Mouse (Mus musculus) limb, embryonic 11.5 days (tissue): ENCODE results near the gene Irf1. TPM values are rescaled to one million over a fixed set of nuclear protein-coding genes. Genes with fewer than 3 reads are reported as not detected.

Experiments used
- ATAC-seq: fragments of 200-750 bp; cut with Nextera tagmentation; 2 replicates; pipeline ENCODE4 v1.8.0; 2017; ENCODE audit warnings: low read depth; ENCODE audit not compliant: insufficient number of reproducible peaks, low FRiP score, low TSS enrichment
- DNase-seq: peaks from one replicate; pipeline ENCODE4 v3.0.0-alpha.2; 2015; ENCODE audit warnings: low spot score
- H3K27ac ChIP-seq: fragments of 300-500 bp; sonication (generic); replicated peaks from 2 replicates; pipeline ENCODE4 v1.5.1; 2014; ENCODE audit warnings: low read depth, mild to moderate bottlenecking, low read length
- H3K27me3 ChIP-seq: fragments of 300-500 bp; sonication (generic); 2 replicates; pipeline ENCODE4 v1.6.1; 2014; ENCODE audit warnings: mild to moderate bottlenecking, low read length, mixed read lengths; ENCODE audit not compliant: control insufficient read depth, insufficient read depth
- H3K36me3 ChIP-seq: fragments of 300-500 bp; sonication (generic); 2 replicates; pipeline ENCODE4 v1.6.1; 2014; ENCODE audit warnings: mild to moderate bottlenecking, low read length, moderate library complexity, mixed read lengths; ENCODE audit not compliant: control insufficient read depth, insufficient read depth
- H3K4me1 ChIP-seq: fragments of 300-500 bp; sonication (generic); 2 replicates; pipeline ENCODE4 v1.6.1; 2014; ENCODE audit warnings: low read length, mixed read lengths; ENCODE audit not compliant: control insufficient read depth, insufficient read depth
- H3K4me2 ChIP-seq: fragments of 300-500 bp; sonication (generic); 2 replicates; pipeline ENCODE4 v1.6.1; 2014; ENCODE audit warnings: low read depth, mild to moderate bottlenecking, moderate library complexity; ENCODE audit not compliant: severe bottlenecking
- H3K4me3 ChIP-seq: fragments of 300-500 bp; sonication (generic); 2 replicates; pipeline ENCODE4 v1.5.1; 2014; ENCODE audit warnings: low read depth, low read length
- H3K9ac ChIP-seq: fragments of 300-500 bp; sonication (generic); 2 replicates; pipeline ENCODE4 v1.6.1; 2014; ENCODE audit warnings: mild to moderate bottlenecking, low read length
- H3K9me3 ChIP-seq: fragments of 300-500 bp; sonication (generic); 2 replicates; pipeline ENCODE4 v1.6.1; 2016; ENCODE audit warnings: low read length; ENCODE audit not compliant: control insufficient read depth
- WGBS: fragments of 180-500 bp; shearing (Covaris S2); extraction: QIAGEN DNeasy Blood & Tissue Kit; methylation state at CpG from one replicate; pipeline ENCODE4 v1.1.7; 2014; 5-methylcytosine and 5-hydroxymethylcytosine counted together
- microRNA-seq: library from miRNA; unstranded; fragments of <30 nt; microRNA quantifications from one replicate; pipeline ENCODE4, GENCODE M21; 2016
- polyA plus RNA-seq: library from polyadenylated mRNA; unstranded; fragments of >200 nt; fragmentation: Nextera tagmentation; extraction: Ambion mirVana; gene quantifications from 2 replicates; pipeline ENCODE4 v1.2.1, GENCODE M21; 2014

Gene Irf1
- polyA plus RNA-seq, 1 experiment from 2014 or later = 8.0 TPM

GRCm38 (mm10) chr11:53825409-53825808 lies 55.6 kb downstream of the Irf1 start:
- no peak for DNase-seq
- no peaks in the 10 kb centered on the region for H3K27me3 ChIP-seq
- H3K9me3 ChIP-seq = no peaks in the 10 kb centered on the region
- no peak overlapping the region for H3K27ac ChIP-seq
- WGBS = 86% methylated on average over 4 of the region's 4 CpGs
- H3K4me2 ChIP-seq = no peak overlapping the region
- no peak for ATAC-seq
- H3K36me3 ChIP-seq = no peaks in the 10 kb centered on the region
- H3K9ac ChIP-seq = no peak overlapping the region
- no peaks in the 10 kb centered on the region for H3K4me1 ChIP-seq
- H3K4me3 ChIP-seq = no peak overlapping the region

Small RNA genes within 50 kb of the gene (microRNA-seq; reads per million reads assigned to microRNA genes)
- gene Mir7671 = not detected

Other genes with a start within 250 kb of the Irf1 start
- gene Kif3a, start 202.6 kb upstream of the Irf1 start, polyA plus RNA-seq = 72.0 and 79.4 TPM in 2 replicates
- gene Il4, start 151.3 kb upstream of the Irf1 start, polyA plus RNA-seq = 0.88 and 2.1 TPM in 2 replicates
- not detected in 2 replicates for gene Il13, start 135.3 kb upstream of the Irf1 start, polyA plus RNA-seq
- 26.4 and 28.7 TPM in 2 replicates for gene Rad50, start 62.7 kb upstream of the Irf1 start, polyA plus RNA-seq
- 0.09 TPM in 1 of 2 replicates, not detected in the other for gene Il5, start 49.2 kb upstream of the Irf1 start, polyA plus RNA-seq
- 0.35 TPM in 1 of 2 replicates, not detected in the other for gene Gm17334, start 3.2 kb downstream of the Irf1 start, polyA plus RNA-seq
- 0.47 TPM in 1 of 2 replicates, not detected in the other for gene Gm12216, start 89.2 kb downstream of the Irf1 start, polyA plus RNA-seq
- gene Slc22a5, start 121.6 kb downstream of the Irf1 start, polyA plus RNA-seq = 5.3 and 6.6 TPM in 2 replicates
- 2.6 and 2.9 TPM in 2 replicates for gene Slc22a21, start 210.3 kb downstream of the Irf1 start, polyA plus RNA-seq